Mouse (Mus musculus): ENCODE measurements around the gene Mrpl46. TPM values are rescaled to one million over a fixed set of nuclear protein-coding genes. Genes with fewer than 3 reads are reported as not detected.

The Mrpl46 gene
- total RNA-seq, 1 experiment from 2014 or later = 40.3 TPM

DNA sequence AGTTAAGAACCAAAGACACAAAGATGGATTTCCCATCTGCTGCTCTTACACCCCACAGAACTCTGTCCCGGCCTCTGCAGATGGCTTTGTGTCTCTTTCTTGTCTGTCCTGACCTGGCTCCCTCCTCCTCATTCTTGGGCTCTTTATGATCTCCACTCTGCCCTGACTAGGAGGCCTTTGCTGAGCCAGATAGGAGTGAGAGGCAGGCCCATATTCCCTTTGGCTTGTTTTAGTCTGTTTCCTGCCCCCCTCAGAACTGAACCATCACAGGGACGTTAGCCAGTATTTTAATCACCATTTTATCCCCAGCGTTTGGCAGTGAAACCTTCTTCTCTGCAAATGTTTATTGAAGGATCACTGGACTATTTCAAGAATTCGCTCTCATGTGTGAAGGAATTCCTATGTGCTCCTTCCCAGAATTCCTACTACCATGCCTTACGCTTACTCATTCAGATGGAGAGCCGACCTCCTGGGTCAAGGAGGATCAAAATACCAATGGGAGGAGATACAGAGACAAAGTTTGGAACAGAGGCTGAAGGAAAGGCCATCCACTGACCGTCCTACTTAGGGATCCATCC, 14.2 kb downstream of the Mrpl46 start:
- no peak for DNase-seq

DNA sequence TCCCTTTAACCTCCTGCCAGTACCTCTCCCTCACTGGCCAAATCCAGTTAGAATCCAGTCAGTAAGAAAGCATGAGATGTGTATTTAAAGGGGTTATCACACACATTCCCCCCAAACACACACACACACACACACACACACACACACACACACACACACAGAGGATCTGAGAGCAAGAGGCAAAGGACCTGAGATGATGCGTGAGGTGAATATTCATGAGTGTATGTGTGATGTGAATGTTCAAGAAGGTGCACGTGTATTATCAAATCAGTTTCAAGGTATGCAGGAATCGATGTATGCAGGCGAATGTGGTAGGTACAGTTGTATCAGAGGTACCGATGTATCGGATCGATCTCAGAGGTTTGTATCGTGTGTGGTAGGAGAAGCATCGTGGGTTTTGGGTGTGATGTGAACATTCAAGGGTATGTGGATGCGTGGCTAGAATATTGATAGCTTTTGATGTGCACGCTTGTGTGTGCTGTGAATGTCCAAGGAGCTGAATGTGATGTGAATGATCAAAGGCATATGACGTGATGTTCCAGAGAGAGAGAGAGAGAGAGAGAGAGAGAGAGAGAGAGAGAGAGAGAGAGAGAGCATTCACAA, 15.3 kb downstream of the Mrpl46 start:
- DNase-seq = no peak

DNA sequence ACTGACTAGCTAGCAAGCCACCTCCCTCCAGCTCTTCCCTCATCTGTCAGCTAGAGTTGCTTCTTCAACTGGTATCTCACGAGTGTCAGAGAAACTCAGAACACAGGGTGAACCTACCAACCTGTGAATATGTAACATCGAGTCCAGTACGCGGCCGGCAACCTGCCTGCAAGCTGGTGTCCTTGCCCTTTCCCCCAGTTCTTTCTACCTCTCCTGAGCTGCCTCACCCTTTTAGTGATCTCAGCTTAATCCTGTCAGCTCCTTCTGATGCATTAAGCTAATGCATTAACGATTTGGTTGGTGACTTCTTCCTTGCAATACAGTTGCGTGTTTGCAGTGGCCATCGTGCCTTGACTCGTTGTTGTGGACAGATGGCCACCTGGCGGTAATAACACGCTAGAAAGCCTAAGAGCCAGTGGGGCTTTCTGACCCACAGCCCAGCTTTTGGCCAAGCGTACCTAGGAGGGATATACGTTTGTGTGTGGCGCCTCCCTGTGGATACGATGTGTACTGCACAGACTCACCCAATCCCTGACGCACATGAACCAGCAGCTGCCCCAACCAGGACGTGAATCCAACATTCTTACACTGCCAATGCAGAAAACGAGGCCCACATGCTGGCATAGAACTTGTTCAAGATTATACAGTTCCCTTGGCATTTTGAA, 17.2 kb downstream of the Mrpl46 start:
- peak; percentile 88 for DNase-seq

DNA sequence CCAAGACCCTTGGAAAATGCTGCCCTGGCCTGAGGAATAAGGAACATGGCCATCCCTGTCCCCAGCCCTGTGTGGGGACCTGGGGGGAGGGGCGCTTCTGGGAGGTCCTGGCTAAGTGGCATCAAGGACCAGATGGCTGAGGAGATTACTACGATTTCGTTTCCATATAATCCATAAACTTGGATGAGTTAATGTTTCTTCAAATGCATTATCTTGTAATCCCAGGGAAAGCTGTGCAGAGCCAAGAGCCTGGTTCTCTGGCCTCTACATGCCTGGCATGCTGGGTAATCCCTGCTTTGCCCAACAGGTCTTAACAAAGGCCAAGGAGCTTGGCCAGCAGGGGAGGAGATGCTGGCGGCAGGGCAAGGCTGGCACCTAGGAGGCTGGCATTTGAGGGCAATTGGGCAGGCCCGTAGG, 18.1 kb downstream of the Mrpl46 start:
- peak; percentile 65 for DNase-seq

DNA sequence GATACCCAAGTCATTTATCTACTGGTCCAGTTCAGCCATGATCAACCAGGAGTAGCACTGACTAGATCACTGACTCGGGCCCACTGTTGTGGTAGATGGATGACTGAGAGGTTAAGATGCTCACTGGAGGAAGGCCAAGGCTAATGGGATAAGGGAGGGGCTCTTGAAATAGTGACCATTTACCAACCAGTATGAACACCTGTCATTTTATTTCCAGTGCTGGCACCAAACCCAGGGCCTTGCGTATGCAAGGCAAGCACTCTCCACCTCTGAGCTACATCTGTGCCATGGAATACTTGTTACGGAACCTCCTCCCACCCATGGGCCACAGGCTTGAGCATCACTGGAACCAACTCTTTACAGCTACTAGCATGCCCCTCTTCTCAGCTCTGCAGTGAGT, 19.5 kb downstream of the Mrpl46 start:
- DNase-seq = no peak

DNA sequence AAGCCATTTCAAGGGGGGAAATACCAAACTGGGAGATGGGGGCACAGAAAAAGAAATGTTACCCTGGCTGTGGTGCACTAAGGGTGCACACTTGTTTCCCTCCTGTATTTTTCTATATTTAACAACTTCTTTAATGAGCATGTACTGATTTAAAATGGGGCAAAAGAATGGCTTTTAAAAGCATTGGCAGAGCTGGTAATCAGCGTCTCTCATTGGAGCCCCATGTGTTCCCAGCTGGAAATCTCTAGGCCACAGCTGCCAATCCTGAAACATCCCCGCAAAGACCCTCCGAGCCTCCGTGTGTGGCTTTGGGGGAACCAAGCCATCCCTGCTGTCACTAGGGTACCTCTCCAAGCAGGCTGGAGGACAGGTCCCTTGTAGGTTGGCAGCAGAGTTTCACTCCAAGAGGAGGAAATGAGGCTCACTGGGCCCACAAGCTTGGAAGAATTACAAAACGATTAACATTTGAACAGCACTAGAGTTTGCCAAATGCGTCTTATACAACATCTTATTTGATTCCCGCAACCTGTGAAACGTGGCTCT, 28.8 kb downstream of the Mrpl46 start:
- DNase-seq = no peak

DNA sequence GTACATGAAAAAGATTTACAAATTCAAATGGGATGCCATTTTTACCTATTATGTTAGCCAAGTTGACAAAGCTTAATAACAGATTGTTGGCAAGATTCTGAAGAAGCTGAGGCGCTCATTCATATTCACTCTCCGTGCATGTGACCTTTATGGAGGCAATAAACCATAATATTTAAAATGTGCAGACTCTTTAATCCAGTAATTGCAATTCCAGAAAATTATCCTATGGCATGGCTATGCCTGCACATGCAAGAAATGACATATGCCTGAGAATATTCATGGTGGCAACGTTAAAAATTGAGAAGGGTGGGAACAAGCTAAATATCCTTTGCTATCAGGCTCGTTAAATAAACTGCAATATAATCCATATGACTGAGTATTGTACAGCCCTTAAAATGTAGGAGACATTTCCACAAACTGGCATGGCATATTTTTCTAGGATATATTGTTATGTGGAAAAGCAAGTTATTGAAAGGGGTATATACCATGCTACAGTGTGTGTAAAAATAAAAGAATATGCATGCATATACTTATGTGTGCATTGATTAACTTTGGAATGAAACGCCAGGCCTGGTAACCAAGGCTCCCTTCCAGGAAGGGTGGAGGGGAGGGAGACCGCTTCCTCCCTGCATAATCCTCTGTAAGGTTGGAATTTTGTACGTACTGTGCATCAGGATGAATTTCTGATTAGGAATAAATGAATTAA, 29.4 kb downstream of the Mrpl46 start:
- no peak for DNase-seq

DNA sequence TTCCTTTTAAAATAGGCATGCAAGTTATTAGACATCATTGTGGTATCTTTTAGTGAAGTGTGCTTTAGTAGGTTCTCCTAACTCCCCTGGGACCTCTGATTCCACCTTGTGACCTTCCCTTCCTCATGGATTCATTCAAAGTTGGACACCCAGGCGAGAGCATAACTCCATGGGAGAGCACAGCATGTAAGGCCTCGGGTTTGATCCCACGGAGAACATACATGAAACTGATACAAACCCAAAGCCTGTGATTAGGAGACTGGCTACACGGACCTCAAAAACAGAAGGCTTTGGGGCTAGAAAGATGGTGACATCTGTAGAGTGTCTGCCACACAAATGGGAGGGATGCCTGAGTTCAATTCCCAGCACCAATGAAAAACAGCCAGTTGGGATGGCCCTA, 30.4 kb downstream of the Mrpl46 start:
- no peak for DNase-seq

DNA sequence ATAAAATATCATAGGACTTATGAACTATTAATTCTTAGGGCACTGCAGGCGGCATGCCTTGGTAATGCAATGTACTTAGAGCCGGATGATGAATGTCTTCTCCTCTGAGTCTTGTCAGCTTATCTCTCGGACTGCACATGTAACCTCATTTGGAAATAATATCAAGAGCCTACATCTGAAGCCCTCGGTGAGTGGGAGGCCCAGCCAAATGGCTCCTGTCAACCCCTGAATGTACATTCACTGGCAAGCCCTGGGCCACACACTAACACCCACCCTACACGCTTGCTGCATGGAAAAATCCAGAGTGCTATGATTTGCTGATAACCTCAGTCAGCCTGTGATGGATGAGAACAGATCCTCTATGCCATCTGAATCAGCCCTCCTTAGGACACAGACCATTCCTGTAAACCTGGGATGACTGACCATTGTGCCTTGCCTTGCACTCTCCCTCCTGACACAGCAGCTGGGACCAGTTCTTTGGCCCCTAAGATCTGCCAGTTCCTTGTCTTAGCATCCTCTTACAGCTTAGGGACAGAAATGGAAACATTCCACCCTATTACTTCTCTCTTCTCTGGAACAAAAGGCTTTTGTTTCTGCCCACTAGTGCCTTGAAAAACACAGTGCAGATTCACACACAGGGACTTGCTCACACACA, 39.5 kb downstream of the Mrpl46 start:
- DNase-seq = no peak

DNA sequence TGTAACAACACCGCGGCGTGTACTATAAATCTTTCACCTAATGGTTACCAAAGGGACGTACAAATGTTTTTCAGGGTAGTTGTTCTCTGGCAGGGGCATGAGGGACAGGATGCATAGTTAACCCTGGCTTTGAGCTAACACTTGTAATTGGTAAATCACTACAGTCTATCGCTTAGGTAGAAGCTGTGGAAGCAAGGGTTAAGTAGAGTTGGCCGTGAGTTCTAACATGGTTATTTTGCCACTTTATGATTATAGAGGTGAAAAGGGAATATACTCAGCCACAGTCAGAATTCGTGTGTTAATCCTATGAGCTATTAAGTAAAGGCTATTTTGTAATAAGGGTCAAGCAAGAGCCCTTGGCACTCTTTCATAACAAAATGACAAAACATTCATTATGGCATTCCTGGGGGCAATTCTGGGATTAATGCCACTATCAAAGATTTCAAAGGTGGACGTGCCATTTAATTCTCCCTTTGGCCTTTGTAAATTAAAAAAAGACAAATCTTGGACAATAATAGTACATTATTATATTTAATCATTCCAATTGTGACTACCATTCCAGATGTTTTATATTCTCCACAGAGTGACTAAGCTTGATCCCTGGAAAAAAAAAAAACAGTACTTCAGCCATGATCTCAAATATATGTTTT, 43.9 kb downstream of the Mrpl46 start:
- no peak for DNase-seq

DNA sequence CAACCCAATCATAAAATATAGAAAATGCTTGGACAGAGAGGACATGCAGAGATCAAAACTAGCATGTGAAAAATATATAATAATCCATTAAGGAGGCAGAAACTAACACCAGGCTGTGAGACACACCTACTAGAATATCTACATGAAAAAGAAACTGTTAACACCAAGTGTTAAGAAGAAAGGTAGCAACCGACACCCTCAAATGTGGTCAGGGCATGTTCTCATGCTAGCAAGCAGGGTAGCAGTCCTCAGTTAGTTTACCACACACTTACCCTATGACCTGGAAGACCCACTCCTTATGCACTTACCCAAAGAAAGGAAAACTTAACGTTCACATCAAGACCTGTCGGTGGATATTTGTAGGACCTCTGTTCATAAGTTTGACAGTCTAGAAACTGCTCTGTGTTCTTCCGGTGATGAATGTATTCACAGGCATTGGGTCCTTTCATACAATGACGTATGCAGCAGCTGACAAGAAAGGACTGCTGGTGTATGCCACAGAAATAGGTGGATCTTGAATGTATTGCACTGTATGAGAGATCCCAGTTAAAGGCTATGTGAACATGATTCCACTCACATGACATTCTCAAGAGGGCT, 45.6 kb downstream of the Mrpl46 start, which contains the start of gene Ntrk3:
TSS of gene Ntrk3 (minus strand) at position 399 of the 597 bp plus-strand sequence.
- DNase-seq = no peak

DNA sequence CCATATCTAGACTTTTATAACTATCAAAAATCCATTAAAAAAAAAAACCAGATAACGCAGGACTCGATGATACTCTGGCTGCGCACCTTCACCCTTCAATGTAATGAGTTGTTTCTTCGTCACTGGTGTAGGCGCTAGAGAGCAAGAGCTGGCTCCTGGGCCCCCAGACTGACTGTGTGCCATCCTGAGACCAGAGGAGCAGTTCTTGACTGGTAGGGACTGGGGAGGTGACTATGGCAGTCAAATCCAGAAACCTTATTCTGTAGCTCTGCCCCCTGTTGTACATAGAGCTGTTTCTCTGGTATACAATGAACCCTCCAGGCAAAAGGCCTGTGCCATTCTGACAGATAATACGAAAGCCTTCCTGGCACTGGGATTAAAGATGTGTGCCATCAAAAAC, 46.1 kb downstream of the Mrpl46 start:
- no peak for DNase-seq

DNA sequence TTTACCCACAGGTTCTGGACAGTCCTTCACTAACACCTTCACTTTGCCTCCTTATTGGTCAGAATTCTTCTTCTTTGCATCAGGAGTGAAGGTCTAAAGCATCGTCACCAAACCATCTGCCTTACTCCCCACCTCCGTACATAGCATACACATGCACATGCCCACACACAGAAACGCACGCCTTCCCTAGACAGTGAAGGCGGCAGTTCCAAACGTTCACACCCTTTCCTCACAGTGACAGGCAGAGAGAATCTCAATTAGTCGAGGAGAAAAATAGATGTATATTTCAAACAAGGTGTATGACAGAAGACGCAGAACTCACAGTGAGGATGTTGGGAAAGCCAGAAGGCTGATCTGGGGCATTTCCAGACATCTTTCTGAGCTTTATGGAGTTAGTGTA, 51.9 kb downstream of the Mrpl46 start:
- DNase-seq = no peak

Other genes starting within 250 kb of the Mrpl46 start
- gene Ntrk3, start 45.5 kb downstream of the Mrpl46 start, total RNA-seq (2021) = 33.0 and 38.2 TPM in 2 replicates
- 85.6 and 91.2 TPM in 2 replicates for gene Mrps11, start 412 bp downstream of the Mrpl46 start, total RNA-seq (2021)
- 11.4 and 14.5 TPM in 2 replicates for gene Det1, start 63.7 kb upstream of the Mrpl46 start, total RNA-seq (2021)
- gene Aen, start 112.3 kb upstream of the Mrpl46 start, total RNA-seq (2021) = 31.8 and 35.3 TPM in 2 replicates
- 16.9 and 19.6 TPM in 2 replicates for gene Isg20, start 129.9 kb upstream of the Mrpl46 start, total RNA-seq (2021)